Comparison of ENCODE assay signal across 10 mouse cellular contexts in genomic region chr10:97670202-97670601, GRCm38 (mm10). TPM values are rescaled to one million over a fixed set of nuclear protein-coding genes. Genes with fewer than 3 reads are reported as not detected.
A peak's percentile ranks its signal among the peaks of the same experiment; 100 is the strongest.
DNase-seq lines count a peak whose midpoint lies in the region; ATAC-seq lines count a peak whose summit lies in the region.
"Had no signal": no experiment of that assay in that cellular context is flagged by ENCODE, and none has a peak within 500 bp of the region (broad histone marks: within the 10 kb centered on the region; RNA-seq: fewer than 3 reads in every experiment).

No protein-coding gene starts in this region.

- H3K4me3 ChIP-seq in hindbrain, embryonic 11.5 days (ENCODE audit: low read depth, low read length) = no peak overlapping the region
- H3K4me3 ChIP-seq in hindbrain, embryonic 10.5 days = no peak overlapping the region
- no peak overlapping the region for H3K4me3 ChIP-seq in neural tube, embryonic 11.5 days (ENCODE audit: low read depth, low read length)
- H3K4me3 ChIP-seq in neural tube, embryonic 15.5 days (replicated peaks) = no peak overlapping the region
- H3K4me3 ChIP-seq: heart, embryonic 15.5 days; lung, embryonic 15.5 days had no signal

- WGBS in hindbrain, embryonic 11.5 days = 75% methylated on average over 4 of the region's 4 CpGs
- WGBS in hindbrain, embryonic 10.5 days = 74% methylated on average over 4 of the region's 4 CpGs
- 73% methylated on average over 4 of the region's 4 CpGs for WGBS in neural tube, embryonic 11.5 days
- WGBS in neural tube, embryonic 15.5 days = 81% methylated on average over 4 of the region's 4 CpGs

- H3K36me3 ChIP-seq in hindbrain, embryonic 11.5 days (ENCODE audit: control insufficient read depth, insufficient read depth, low read length) = no peaks in the 10 kb centered on the region
- no peaks in the 10 kb centered on the region for H3K36me3 ChIP-seq in hindbrain, embryonic 10.5 days
- H3K36me3 ChIP-seq in neural tube, embryonic 11.5 days (ENCODE audit: control insufficient read depth, insufficient read depth, low read length) = no peaks in the 10 kb centered on the region
- no peaks in the 10 kb centered on the region for H3K36me3 ChIP-seq in neural tube, embryonic 15.5 days
- H3K36me3 ChIP-seq: heart, embryonic 15.5 days; lung, embryonic 15.5 days had no signal

- no peak for ATAC-seq in hindbrain, embryonic 11.5 days (ENCODE audit: low FRiP score)
- ATAC-seq in neural tube, embryonic 11.5 days (ENCODE audit: insufficient read depth, low FRiP score, low TSS enrichment) = no peak
- ATAC-seq in neural tube, embryonic 15.5 days (ENCODE audit: low FRiP score) = no peak

- H3K4me2 ChIP-seq in hindbrain, embryonic 11.5 days (replicated peaks; ENCODE audit: low read depth, low read length) = no peak overlapping the region
- H3K4me2 ChIP-seq in neural tube, embryonic 11.5 days (ENCODE audit: low read depth) = no peak overlapping the region
- no peak overlapping the region for H3K4me2 ChIP-seq in neural tube, embryonic 15.5 days
- H3K4me2 ChIP-seq: heart, embryonic 15.5 days; lung, embryonic 15.5 days had no signal

- H3K27me3 ChIP-seq in hindbrain, embryonic 11.5 days (ENCODE audit: control insufficient read depth, insufficient read depth, low read length) = no peaks in the 10 kb centered on the region
- H3K27me3 ChIP-seq in hindbrain, embryonic 10.5 days (ENCODE audit: insufficient read depth, poor library complexity, severe bottlenecking) = no peaks in the 10 kb centered on the region
- no peaks in the 10 kb centered on the region for H3K27me3 ChIP-seq in neural tube, embryonic 11.5 days (ENCODE audit: control insufficient read depth, insufficient read depth, low read length)
- no peaks in the 10 kb centered on the region for H3K27me3 ChIP-seq in neural tube, embryonic 15.5 days (replicated peaks)
- H3K27me3 ChIP-seq: heart, embryonic 15.5 days; lung, embryonic 15.5 days had no signal

- H3K4me1 ChIP-seq in hindbrain, embryonic 11.5 days (replicated peaks; ENCODE audit: control insufficient read depth, insufficient read depth, low read length) = no peaks in the 10 kb centered on the region
- peaks cover 8% of the 10 kb centered on the region for H3K4me1 ChIP-seq in hindbrain, embryonic 10.5 days (replicated peaks)
- H3K4me1 ChIP-seq in neural tube, embryonic 11.5 days (ENCODE audit: control insufficient read depth, insufficient read depth, low read length) = no peaks in the 10 kb centered on the region
- H3K4me1 ChIP-seq in neural tube, embryonic 15.5 days = no peaks in the 10 kb centered on the region
- H3K4me1 ChIP-seq: heart, embryonic 15.5 days; lung, embryonic 15.5 days had no signal

- DNase-seq in hindbrain, embryonic 11.5 days (ENCODE audit: low spot score) = peak; percentile 10
- no peak for DNase-seq in hindbrain, embryonic 10.5 days (ENCODE audit: low spot score)
- DNase-seq in neural tube, embryonic 11.5 days (ENCODE audit: low spot score) = peak; percentile 16
- peak; percentile 53 for DNase-seq in cerebellum, adult 9-10 months
- DNase-seq in skeletal muscle tissue, adult 2 months (ENCODE audit: low read depth, low spot score) = peak; percentile 36
- DNase-seq in neural tube, embryonic 10.5 days (ENCODE audit: extremely low spot score, low spot score) = no peak
- DNase-seq: right cerebral cortex, postnatal 14 days had no signal

- H3K9ac ChIP-seq in hindbrain, embryonic 11.5 days (ENCODE audit: low read depth, low read length) = no peak overlapping the region
- no peak overlapping the region for H3K9ac ChIP-seq in neural tube, embryonic 11.5 days (ENCODE audit: low read length)
- no peak overlapping the region for H3K9ac ChIP-seq in neural tube, embryonic 15.5 days (replicated peaks)
- H3K9ac ChIP-seq: heart, embryonic 15.5 days; lung, embryonic 15.5 days had no signal

- no peak overlapping the region for H3K27ac ChIP-seq in hindbrain, embryonic 11.5 days (ENCODE audit: low read depth, low read length)
- H3K27ac ChIP-seq in hindbrain, embryonic 10.5 days = no peak overlapping the region
- no peak overlapping the region for H3K27ac ChIP-seq in neural tube, embryonic 11.5 days (ENCODE audit: low read depth, low read length)
- H3K27ac ChIP-seq in neural tube, embryonic 15.5 days (replicated peaks) = no peak overlapping the region
- H3K27ac ChIP-seq: heart, embryonic 15.5 days; lung, embryonic 15.5 days had no signal

- H3K9me3 ChIP-seq in hindbrain, embryonic 11.5 days (ENCODE audit: control insufficient read depth, low read length) = no peaks in the 10 kb centered on the region
- H3K9me3 ChIP-seq in hindbrain, embryonic 10.5 days = no peaks in the 10 kb centered on the region
- H3K9me3 ChIP-seq in neural tube, embryonic 11.5 days (ENCODE audit: control insufficient read depth, low read length) = no peaks in the 10 kb centered on the region
- H3K9me3 ChIP-seq in neural tube, embryonic 15.5 days (replicated peaks) = no peaks in the 10 kb centered on the region
- H3K9me3 ChIP-seq: heart, embryonic 15.5 days; lung, embryonic 15.5 days had no signal

RNA-seq across cellular contexts. Expression of gene Ccer1, which starts 22.7 kb away (rescaled TPM):
- polyA plus RNA-seq in hindbrain, embryonic 11.5 days (2014; fragmentation: Nextera tagmentation; extraction: Ambion mirVana) = not detected in 2 replicates
- polyA plus RNA-seq in hindbrain, embryonic 10.5 days (2016; fragmentation: Nextera tagmentation; extraction: Ambion mirVana) = 0.09 TPM in 1 of 2 replicates, not detected in the other
- not detected in 2 replicates for polyA plus RNA-seq in neural tube, embryonic 11.5 days (2014; fragmentation: Nextera tagmentation; extraction: Ambion mirVana)
- polyA plus RNA-seq in neural tube, embryonic 15.5 days (2015; fragmentation: Nextera tagmentation; extraction: Ambion mirVana) = not detected in 2 replicates
- polyA plus RNA-seq: heart, embryonic 15.5 days; lung, embryonic 15.5 days had no signal

RNA-seq across cellular contexts. Expression of gene Epyc, which starts 26.3 kb away (rescaled TPM):
- polyA plus RNA-seq in hindbrain, embryonic 11.5 days (2014; fragmentation: Nextera tagmentation; extraction: Ambion mirVana) = 1.8 and 2.1 TPM in 2 replicates
- polyA plus RNA-seq in hindbrain, embryonic 10.5 days (2016; fragmentation: Nextera tagmentation; extraction: Ambion mirVana) = 0.12 and 0.89 TPM in 2 replicates
- polyA plus RNA-seq in neural tube, embryonic 11.5 days (2014; fragmentation: Nextera tagmentation; extraction: Ambion mirVana) = 0.99 and 1.1 TPM in 2 replicates
- 1.5 and 5.4 TPM in 2 replicates for polyA plus RNA-seq in neural tube, embryonic 15.5 days (2015; fragmentation: Nextera tagmentation; extraction: Ambion mirVana)

RNA-seq across cellular contexts. Expression of gene C030005K15Rik, which starts 56.4 kb away (rescaled TPM):
- not detected in 2 replicates for polyA plus RNA-seq in hindbrain, embryonic 11.5 days (2014; fragmentation: Nextera tagmentation; extraction: Ambion mirVana)
- polyA plus RNA-seq in hindbrain, embryonic 10.5 days (2016; fragmentation: Nextera tagmentation; extraction: Ambion mirVana) = not detected in 2 replicates
- polyA plus RNA-seq in neural tube, embryonic 11.5 days (2014; fragmentation: Nextera tagmentation; extraction: Ambion mirVana) = not detected in 2 replicates
- not detected in 2 replicates for polyA plus RNA-seq in neural tube, embryonic 15.5 days (2015; fragmentation: Nextera tagmentation; extraction: Ambion mirVana)
- polyA plus RNA-seq: heart, embryonic 15.5 days; lung, embryonic 15.5 days had no signal

Comparison
In these comparisons a context has a peak if more than half of its experiments do, and no peak if none do; other contexts are left out.
1. DNase-seq: peak in hindbrain, embryonic 11.5 days (single experiment), neural tube, embryonic 11.5 days (single experiment), cerebellum, adult 9-10 months (single experiment) and skeletal muscle tissue, adult 2 months (single experiment); none in hindbrain, embryonic 10.5 days (single experiment) and neural tube, embryonic 10.5 days (single experiment).